Mouse (Mus musculus): ENCODE results near the gene Olfr433. TPM values are rescaled to one million over a fixed set of nuclear protein-coding genes. Genes with fewer than 3 reads are reported as not detected.
"Not testable (repeated sequence)": the region's sequence is repeated elsewhere in the genome, so short reads cannot be mapped to it uniquely, and the experiment has no call there.

Olfr433 gene
- not detected in 2 replicates for polyA plus RNA-seq (2016; fragmentation: Nextera tagmentation; extraction: Ambion mirVana)

GRCm38 (mm10) chr1:174040523-174041177, at the start of gene Olfr433:
TSS of gene Olfr433 (plus strand) at chr1:174040705.
- no peak for ATAC-seq (ENCODE audit: low FRiP score, low read depth)
- Histone ChIP-seq H3K4me2 (replicated peaks) (no peak within 1 kb of the TSS), H3K9me3 (no peaks in the 10 kb centered on the region), H3K27ac (no peak within 1 kb of the TSS), H3K4me3 (no peak within 1 kb of the TSS), H3K27me3 (replicated peaks) (no peaks in the 10 kb centered on the region), H3K9ac (no peak within 1 kb of the TSS), H3K4me1 (no peaks in the 10 kb centered on the region), H3K36me3 (no peaks in the 10 kb centered on the region)
- 91% methylated on average over 7 of the region's 7 CpGs for WGBS

DNA sequence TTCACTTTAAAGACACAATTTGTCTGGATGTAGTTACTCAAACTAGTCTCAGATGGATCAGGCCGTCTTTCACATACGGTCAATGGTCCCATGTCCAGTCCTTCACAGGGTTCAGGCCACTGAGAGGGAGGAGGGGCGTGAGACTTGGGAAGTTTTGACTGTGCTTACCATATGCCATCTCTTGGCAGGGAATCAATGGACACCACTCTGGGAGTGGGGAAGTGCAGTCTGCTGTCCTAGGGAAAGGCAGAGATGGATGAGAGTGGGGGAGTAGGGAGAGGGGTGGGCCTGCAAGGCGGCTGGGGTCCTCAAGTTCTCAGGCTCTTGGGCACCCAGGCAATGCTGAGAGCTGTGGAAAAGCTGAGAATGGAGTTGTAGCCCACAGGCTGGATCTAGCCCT, 45.5 kb upstream of the Olfr433 start:
- Histone ChIP-seq H3K36me3 (no peaks in the 10 kb centered on the region), H3K27ac (no peak overlapping the region), H3K9ac (no peak overlapping the region), H3K4me2 (replicated peaks) (no peak overlapping the region), H3K27me3 (replicated peaks) (no peaks in the 10 kb centered on the region), H3K4me3 (no peak overlapping the region), H3K9me3 (no peaks in the 10 kb centered on the region), H3K4me1 (no peaks in the 10 kb centered on the region)
- 91% methylated on average over 4 of the region's 4 CpGs for WGBS
- ATAC-seq (ENCODE audit: low FRiP score, low read depth): no peak

DNA sequence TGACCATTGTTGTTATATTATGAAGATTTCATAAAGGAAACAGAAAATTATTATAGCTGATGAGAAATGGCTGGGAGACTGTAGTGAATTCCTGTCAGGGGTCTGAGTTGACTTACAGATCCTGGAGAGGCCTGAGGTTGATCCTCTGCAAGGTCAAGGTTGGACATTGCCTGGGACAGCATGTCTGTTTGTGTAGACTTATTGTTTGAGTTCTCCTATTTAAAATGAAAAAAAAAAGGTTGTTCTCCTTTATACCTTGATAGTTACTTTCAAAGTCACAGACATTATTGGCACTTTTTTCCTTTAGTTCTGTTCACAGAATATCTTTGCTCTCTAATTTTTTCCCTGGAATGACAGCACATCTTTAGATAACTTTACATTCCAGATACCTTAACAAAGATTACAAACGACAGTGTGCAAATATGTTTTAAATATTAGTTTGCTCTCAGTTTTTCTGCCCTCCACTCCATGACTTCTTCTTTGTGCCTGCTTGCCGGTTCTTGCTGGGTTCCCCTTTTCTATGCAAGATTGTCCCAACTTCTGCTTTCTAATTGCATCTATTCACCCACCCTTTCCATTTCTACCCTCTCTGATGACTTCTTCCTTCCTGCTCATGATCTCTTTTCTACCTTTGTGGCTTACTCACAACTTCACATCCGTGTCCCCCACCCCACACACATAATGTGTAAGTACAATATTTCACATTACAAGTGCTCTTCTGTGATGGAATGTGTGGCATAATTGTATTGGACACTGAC, 36.0 kb upstream of the Olfr433 start:
- not testable (repeated sequence) for ATAC-seq (ENCODE audit: low FRiP score, low read depth); H3K4me1 ChIP-seq
- 87% methylated on average over 2 of the region's 3 CpGs for WGBS

GRCm38 (mm10) chr1:174007050-174007449, 33.5 kb upstream of the Olfr433 start:
- not testable (repeated sequence) for H3K27me3 ChIP-seq (replicated peaks); H3K27ac ChIP-seq; H3K36me3 ChIP-seq; H3K4me2 ChIP-seq (replicated peaks); H3K4me3 ChIP-seq; H3K4me1 ChIP-seq; ATAC-seq (ENCODE audit: low FRiP score, low read depth); H3K9ac ChIP-seq; H3K9me3 ChIP-seq

More for the DNA sequence above, 36.0 kb upstream of the Olfr433 start:
- not testable (repeated sequence) for H3K27ac ChIP-seq; H3K36me3 ChIP-seq; H3K4me2 ChIP-seq (replicated peaks); H3K4me3 ChIP-seq; H3K9me3 ChIP-seq; H3K9ac ChIP-seq; H3K27me3 ChIP-seq (replicated peaks)

- Histone ChIP-seq H3K27me3 (replicated peaks) (no peaks in the 10 kb centered on the region), H3K4me3 (no peak within 1 kb of the TSS), H3K27ac (no peak within 1 kb of the TSS), H3K4me2 (replicated peaks) (no peak within 1 kb of the TSS), H3K9me3 (no peaks in the 10 kb centered on the region), H3K4me1 (no peaks in the 10 kb centered on the region), H3K9ac (no peak within 1 kb of the TSS), H3K36me3 (no peaks in the 10 kb centered on the region)
- no peak for ATAC-seq (ENCODE audit: low FRiP score, low read depth)
- WGBS: 66% methylated on average over 1 of the region's 1 CpGs
These were observed 8.8 kb upstream of the Olfr433 start, which contains the start of gene Ifi205 for GRCm38 (mm10) chr1:174031698-174032097. TSS of gene Ifi205 (minus strand) at chr1:174031810.

DNA sequence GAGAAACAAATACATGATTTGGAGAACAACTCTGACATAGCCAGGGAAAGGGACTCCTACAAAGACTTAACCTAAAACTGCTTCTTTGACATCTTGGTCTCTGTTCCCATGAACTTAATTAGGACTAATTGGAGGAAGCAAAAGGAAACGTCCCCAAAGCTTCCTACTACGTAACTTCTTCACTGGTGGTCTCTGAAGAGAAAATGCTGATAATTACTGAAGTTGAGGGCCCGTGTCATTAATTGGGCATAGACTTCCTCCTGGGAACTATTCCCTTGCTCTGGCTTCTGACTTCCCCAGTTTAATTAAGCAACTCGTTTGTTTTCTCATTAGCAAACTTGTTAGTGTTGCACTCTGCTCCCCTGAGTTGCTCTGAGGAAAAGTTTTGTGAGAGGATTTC, 4.7 kb upstream of the Olfr433 start:
- Histone ChIP-seq H3K27ac (no peak overlapping the region), H3K36me3 (no peaks in the 10 kb centered on the region), H3K9ac (no peak overlapping the region), H3K4me2 (replicated peaks) (no peak overlapping the region), H3K9me3 (no peaks in the 10 kb centered on the region), H3K4me3 (no peak overlapping the region), H3K27me3 (replicated peaks) (no peaks in the 10 kb centered on the region), H3K4me1 (no peaks in the 10 kb centered on the region)
- ATAC-seq (ENCODE audit: low FRiP score, low read depth): no peak
- 76% methylated on average over 4 of the region's 4 CpGs for WGBS

- Histone ChIP-seq H3K4me2 (replicated peaks) (no peak overlapping the region), H3K27ac (no peak overlapping the region), H3K9me3 (no peaks in the 10 kb centered on the region), H3K4me1 (no peaks in the 10 kb centered on the region), H3K9ac (no peak overlapping the region), H3K36me3 (no peaks in the 10 kb centered on the region), H3K4me3 (no peak overlapping the region), H3K27me3 (replicated peaks) (no peaks in the 10 kb centered on the region)
- ATAC-seq (ENCODE audit: low FRiP score, low read depth): no peak
- 97% methylated on average over 3 of the region's 3 CpGs for WGBS
These were observed 2.0 kb upstream of the Olfr433 start for GRCm38 (mm10) chr1:174038480-174038879.

DNA sequence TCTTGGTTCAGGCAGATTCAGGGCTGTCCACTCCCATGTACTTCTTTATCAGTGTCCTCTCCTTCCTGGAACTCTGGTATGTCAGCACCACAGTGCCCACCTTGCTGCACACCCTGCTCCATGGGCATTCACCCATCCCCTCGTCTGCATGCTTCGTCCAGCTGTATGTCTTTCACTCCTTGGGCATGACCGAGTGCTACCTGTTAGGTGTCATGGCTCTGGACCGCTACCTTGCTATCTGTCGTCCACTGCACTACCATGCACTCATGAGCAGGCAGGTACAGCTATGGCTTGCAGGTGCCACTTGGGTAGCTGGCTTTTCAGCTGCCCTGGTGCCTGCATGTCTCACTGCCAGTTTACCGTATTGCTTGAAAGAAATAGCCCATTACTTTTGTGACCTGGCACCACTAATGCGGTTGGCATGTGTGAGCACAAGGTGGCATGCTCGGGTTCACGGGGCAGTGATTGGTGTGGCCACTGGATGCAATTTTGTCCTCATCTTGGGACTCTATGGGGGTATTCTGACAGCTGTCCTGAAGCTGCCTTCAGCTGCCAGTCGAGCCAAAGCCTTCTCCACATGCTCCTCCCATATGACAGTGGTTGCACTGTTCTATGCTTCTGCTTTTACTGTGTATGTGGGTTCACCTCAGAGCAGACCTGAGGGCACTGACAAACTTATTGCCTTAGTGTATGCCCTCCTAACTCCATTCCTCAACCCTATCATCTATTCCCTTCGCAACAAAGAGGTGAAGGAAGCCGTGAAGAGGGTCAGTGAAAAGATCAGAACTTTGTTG, 1.8 kb downstream of the Olfr433 start:
- H3K9me3 ChIP-seq; H3K9ac ChIP-seq; H3K27ac ChIP-seq; H3K4me2 ChIP-seq (replicated peaks); H3K4me1 ChIP-seq; H3K27me3 ChIP-seq (replicated peaks); H3K4me3 ChIP-seq; H3K36me3 ChIP-seq: not testable (repeated sequence)
- ATAC-seq (ENCODE audit: low FRiP score, low read depth): peak; percentile 25; the same call in 1 of the 2 replicates
- WGBS: 90% methylated on average over 12 of the region's 12 CpGs

GRCm38 (mm10) chr1:174044431-174044830, 3.9 kb downstream of the Olfr433 start:
- H3K4me3 ChIP-seq: no peak overlapping the region
- no peaks in the 10 kb centered on the region for H3K36me3 ChIP-seq
- no peaks in the 10 kb centered on the region for H3K27me3 ChIP-seq (replicated peaks)
- H3K9me3 ChIP-seq: no peaks in the 10 kb centered on the region
- no peaks in the 10 kb centered on the region for H3K4me1 ChIP-seq
- H3K27ac ChIP-seq: no peak overlapping the region
- no peak for ATAC-seq (ENCODE audit: low FRiP score, low read depth)
- H3K9ac ChIP-seq: no peak overlapping the region
- 80% methylated on average over 2 of the region's 2 CpGs for whole genome bisulfite sequencing
- no peak overlapping the region for H3K4me2 ChIP-seq (replicated peaks)

- ATAC-seq (ENCODE audit: low FRiP score, low read depth); H3K4me2 ChIP-seq (replicated peaks); H3K4me3 ChIP-seq; H3K9me3 ChIP-seq; H3K27me3 ChIP-seq (replicated peaks); H3K9ac ChIP-seq; H3K36me3 ChIP-seq; H3K27ac ChIP-seq; H3K4me1 ChIP-seq: not testable (repeated sequence)
- 81% methylated on average over 6 of the region's 6 CpGs for WGBS
These were observed 7.7 kb downstream of the Olfr433 start for GRCm38 (mm10) chr1:174048227-174048626.

GRCm38 (mm10) chr1:174048893-174049292, 8.4 kb downstream of the Olfr433 start, which contains the start of gene Olfr432:
TSS of gene Olfr432 (plus strand) at chr1:174049205.
- WGBS: 80% methylated on average over 2 of the region's 2 CpGs
- H3K9ac ChIP-seq: no peak within 1 kb of the TSS

GRCm38 (mm10) chr1:174049357-174049756, 8.9 kb downstream of the Olfr433 start:
- not testable (repeated sequence) for H3K9ac ChIP-seq; H3K9me3 ChIP-seq; H3K4me3 ChIP-seq; ATAC-seq (ENCODE audit: low FRiP score, low read depth); H3K27me3 ChIP-seq (replicated peaks); H3K4me2 ChIP-seq (replicated peaks); H3K27ac ChIP-seq; H3K36me3 ChIP-seq; H3K4me1 ChIP-seq
- WGBS: 84% methylated on average over 4 of the region's 4 CpGs

More at GRCm38 (mm10) chr1:174048893-174049292, 8.4 kb downstream of the Olfr433 start, which contains the start of gene Olfr432:
- H3K36me3 ChIP-seq: no peaks in the 10 kb centered on the region
- no peaks in the 10 kb centered on the region for H3K27me3 ChIP-seq (replicated peaks)
- no peak within 1 kb of the TSS for H3K4me3 ChIP-seq
- H3K4me1 ChIP-seq: no peaks in the 10 kb centered on the region
- H3K27ac ChIP-seq: no peak within 1 kb of the TSS
- no peaks in the 10 kb centered on the region for H3K9me3 ChIP-seq
- no peak for ATAC-seq (ENCODE audit: low FRiP score, low read depth)
- H3K4me2 ChIP-seq (replicated peaks): no peak within 1 kb of the TSS
